Mouse (Mus musculus) cerebellum, adult 2 months (tissue): ENCODE results near the gene Nts. TPM values are rescaled to one million over a fixed set of nuclear protein-coding genes. Genes with fewer than 3 reads are reported as not detected.
A peak's percentile ranks its signal among the peaks of the same experiment; 100 is the strongest.

Source experiments
- DNase-seq, 2 experiments: peaks; one replicate each; pipeline ENCODE4 v3.0.0; 2021
- H3K27ac ChIP-seq: fragments of 200-500 bp; 2 replicates; pipeline ENCODE4 v1.5.1; 2012; ENCODE audit warnings: low read length, control low read depth, inconsistent platforms; ENCODE audit not compliant: insufficient read depth
- H3K27me3 ChIP-seq: fragments of 200-500 bp; 2 replicates; pipeline ENCODE4 v1.6.1; 2012; ENCODE audit warnings: inconsistent platforms, mild to moderate bottlenecking, low read length, moderate library complexity; ENCODE audit not compliant: control insufficient read depth, insufficient read depth
- H3K4me1 ChIP-seq: fragments of 200-500 bp; 2 replicates; pipeline ENCODE4 v1.6.1; 2011; ENCODE audit warnings: low read length; ENCODE audit not compliant: control insufficient read depth, insufficient read depth
- H3K4me3 ChIP-seq: fragments of 200-500 bp; replicated peaks from 2 replicates; pipeline ENCODE3; 2011; ENCODE audit warnings: mild to moderate bottlenecking, low read depth, low read length, control low read depth; ENCODE audit not compliant: insufficient read depth
- CTCF ChIP-seq: fragments of 200-500 bp; IDR thresholded peaks from 2 replicates; pipeline ENCODE4 v1.5.1; 2011; ENCODE audit warnings: low read depth, mild to moderate bottlenecking, control low read depth, low read length, moderate library complexity, borderline replicate concordance; ENCODE audit not compliant: insufficient read depth
- POLR2A ChIP-seq: fragments of 200-500 bp; IDR thresholded peaks from 2 replicates; pipeline ENCODE4 v1.6.1; 2011; ENCODE audit warnings: low read length, control low read depth, borderline replicate concordance; ENCODE audit not compliant: insufficient read depth
- WGBS: fragments of 180-500 bp; shearing (Covaris S2); methylation state at CpG from one replicate; pipeline ENCODE4 v1.1.7; 2018; 5-methylcytosine and 5-hydroxymethylcytosine counted together
- polyA plus RNA-seq: library from polyadenylated mRNA; depleted of rRNA; stranded (reverse); fragments of >200 nt; gene quantifications from 2 replicates; pipeline ENCODE4 v1.2.3, GENCODE M21; 2012; rRNA removed

Nts gene
- 4.4 and 5.2 TPM in 2 replicates for polyA plus RNA-seq

- no peak for DNase-seq
- no peak for TF ChIP-seq CTCF
- no peak for TF ChIP-seq POLR2A
- 37% methylated on average over 3 of the region's 3 CpGs for WGBS
- H3K27ac ChIP-seq, result no peak within 1 kb of the TSS
- H3K4me3 ChIP-seq, result no peak within 1 kb of the TSS
- H3K27me3 ChIP-seq, result no peaks in the 10 kb centered on the region
- H3K4me1 ChIP-seq, result no peaks in the 10 kb centered on the region
These were observed at the start of gene Nts for GRCm38 (mm10) chr10:102490386-102490785. Gene Nts, minus strand, starts transcription at chr10:102490486.

- Histone ChIP-seq H3K4me3 (no peak overlapping the region), H3K27ac (no peak overlapping the region), H3K27me3 (no peaks in the 10 kb centered on the region), H3K4me1 (no peaks in the 10 kb centered on the region)
- TF ChIP-seq POLR2A (no peak), CTCF (no peak)
- WGBS, result 86% methylated on average over 3 of the region's 3 CpGs
- DNase-seq, result no peak
These were observed 37.6 kb upstream of the Nts start for GRCm38 (mm10) chr10:102527901-102528300.

DNA sequence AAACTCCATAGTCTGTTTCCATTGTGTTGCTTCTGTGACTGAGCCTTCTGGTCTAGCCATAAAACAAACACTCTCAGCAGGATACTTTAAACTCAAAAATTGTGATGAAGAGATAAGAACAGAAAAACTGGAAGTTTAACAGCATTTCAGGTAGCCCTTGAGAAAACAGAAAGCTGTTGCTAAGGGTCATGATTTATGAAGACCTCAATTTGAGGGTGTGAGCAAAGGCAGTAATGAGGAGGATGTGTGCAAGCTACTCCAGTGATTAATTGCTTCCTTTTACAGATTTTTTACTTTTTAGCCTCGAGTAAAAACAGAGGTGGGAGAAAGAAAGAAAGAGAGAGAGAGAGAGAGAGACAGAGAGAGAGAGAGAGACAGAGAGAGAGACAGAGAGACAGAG lies 23.9 kb upstream of the Nts start:
- TF ChIP-seq POLR2A, result no peak
- no peak for TF ChIP-seq CTCF
- no peak overlapping the region for H3K27ac ChIP-seq
- 61% methylated on average over 1 of the region's 1 CpGs for WGBS
- no peak for DNase-seq
- 0 out of 2 replicates have a peak, but pooled peaks cover 4% of the 10 kb centered on the region for H3K4me1 ChIP-seq
- no peak overlapping the region for H3K4me3 ChIP-seq
- H3K27me3 ChIP-seq, result no peaks in the 10 kb centered on the region; the same call in 1 of the 2 replicates

GRCm38 (mm10) chr10:102511807-102512461 lies 21.6 kb upstream of the Nts start, which contains the start of gene Rassf9:
Gene Rassf9, plus strand, starts transcription at chr10:102512222.
- 14% methylated on average over 5 of the region's 5 CpGs for WGBS
- no peak within 1 kb of the TSS for H3K4me3 ChIP-seq
- H3K27ac ChIP-seq, result peak within 1 kb of the TSS; percentile 21; the same call in 1 of the 2 replicates
- H3K27me3 ChIP-seq, result no peaks in the 10 kb centered on the region; the same call in 1 of the 2 replicates
- H3K4me1 ChIP-seq, result 0 out of 2 replicates have a peak, but pooled peaks cover 4% of the 10 kb centered on the region
- DNase-seq, result peak in 1 of 2 experiments; percentile 1
- TF ChIP-seq POLR2A (no peak), CTCF (no peak)

DNA sequence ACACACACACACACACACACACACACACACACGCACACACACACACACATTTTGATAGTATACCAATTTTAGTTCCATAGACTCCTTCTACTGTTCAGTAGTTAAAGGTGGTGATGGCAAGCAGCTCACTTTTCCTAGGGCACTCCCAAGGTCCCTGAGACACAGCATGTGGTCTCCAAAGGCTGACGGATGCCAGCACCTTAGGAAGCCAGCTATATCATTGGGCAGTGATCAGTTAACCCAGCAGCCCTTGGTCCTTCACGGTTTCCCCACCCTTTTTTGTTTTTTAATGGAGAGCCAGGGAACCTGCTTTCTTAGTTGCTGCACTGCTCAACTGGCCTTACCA lies 21.1 kb upstream of the Nts start:
- no peak overlapping the region for H3K27ac ChIP-seq
- H3K4me3 ChIP-seq, result no peak overlapping the region
- 33% methylated on average over 3 of the region's 3 CpGs for WGBS

GRCm38 (mm10) chr10:102507386-102507785 lies 17.1 kb upstream of the Nts start:
- TF ChIP-seq POLR2A (no peak), CTCF (no peak)
- Histone ChIP-seq H3K4me3 (no peak overlapping the region), H3K27ac (no peak overlapping the region), H3K4me1 (0 out of 2 replicates have a peak, but pooled peaks cover 4% of the 10 kb centered on the region), H3K27me3 (no peaks in the 10 kb centered on the region; the same call in 1 of the 2 replicates)
- 55% methylated on average over 4 of the region's 4 CpGs for WGBS
- DNase-seq, result no peak

More for the DNA sequence above, 21.1 kb upstream of the Nts start:
- Histone ChIP-seq H3K27me3 (no peaks in the 10 kb centered on the region; the same call in 1 of the 2 replicates), H3K4me1 (0 out of 2 replicates have a peak, but pooled peaks cover 4% of the 10 kb centered on the region)
- no peak for DNase-seq
- TF ChIP-seq CTCF, result no peak
- no peak for TF ChIP-seq POLR2A

- no peaks in the 10 kb centered on the region for H3K27me3 ChIP-seq
- WGBS, result 29% methylated on average over 4 of the region's 4 CpGs
- DNase-seq, result no peak
- TF ChIP-seq POLR2A (no peak), CTCF (no peak)
- H3K4me3 ChIP-seq, result no peak overlapping the region
- H3K4me1 ChIP-seq, result no peaks in the 10 kb centered on the region
- H3K27ac ChIP-seq, result no peak overlapping the region
These were observed 8.5 kb upstream of the Nts start for GRCm38 (mm10) chr10:102498754-102499153.

DNA sequence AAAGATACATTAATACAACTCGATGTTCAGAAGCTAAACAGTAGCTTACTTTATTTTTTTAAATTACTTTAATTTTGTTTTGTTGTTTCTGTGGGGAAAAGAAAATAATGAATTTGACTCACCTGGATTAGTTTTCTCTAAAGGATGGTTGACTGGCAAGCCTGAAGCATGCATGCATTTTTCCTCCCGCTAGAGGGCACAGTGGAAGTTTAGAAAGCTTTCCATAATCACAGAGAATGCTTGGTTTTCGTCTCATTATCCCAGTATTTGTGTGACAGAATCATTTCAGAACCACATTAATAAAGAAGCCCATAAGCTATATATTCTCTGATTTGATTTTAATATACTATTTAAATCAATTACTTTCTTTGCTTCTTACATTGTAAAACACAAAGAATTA lies 1.5 kb upstream of the Nts start:
- H3K27me3 ChIP-seq, result no peaks in the 10 kb centered on the region
- WGBS, result 8% methylated on average over 3 of the region's 3 CpGs
- H3K4me3 ChIP-seq, result no peak overlapping the region
- DNase-seq, result peak; percentile 13 to 21
- H3K27ac ChIP-seq, result no peak overlapping the region
- no peaks in the 10 kb centered on the region for H3K4me1 ChIP-seq
- TF ChIP-seq CTCF (peak; percentile 44; the same call in 1 of the 2 replicates), POLR2A (no peak)
